Mouse (Mus musculus) embryo, embryonic 11 days (tissue): ENCODE data around the gene Ehmt2.
"Not testable (repeated sequence)": the region's sequence is repeated elsewhere in the genome, so short reads cannot be mapped to it uniquely, and the experiment has no call there.

Experiments
- DNase-seq: peaks from one replicate; pipeline ENCODE4 v3.0.0-alpha.2; 2015

Gene Ehmt2

DNA sequence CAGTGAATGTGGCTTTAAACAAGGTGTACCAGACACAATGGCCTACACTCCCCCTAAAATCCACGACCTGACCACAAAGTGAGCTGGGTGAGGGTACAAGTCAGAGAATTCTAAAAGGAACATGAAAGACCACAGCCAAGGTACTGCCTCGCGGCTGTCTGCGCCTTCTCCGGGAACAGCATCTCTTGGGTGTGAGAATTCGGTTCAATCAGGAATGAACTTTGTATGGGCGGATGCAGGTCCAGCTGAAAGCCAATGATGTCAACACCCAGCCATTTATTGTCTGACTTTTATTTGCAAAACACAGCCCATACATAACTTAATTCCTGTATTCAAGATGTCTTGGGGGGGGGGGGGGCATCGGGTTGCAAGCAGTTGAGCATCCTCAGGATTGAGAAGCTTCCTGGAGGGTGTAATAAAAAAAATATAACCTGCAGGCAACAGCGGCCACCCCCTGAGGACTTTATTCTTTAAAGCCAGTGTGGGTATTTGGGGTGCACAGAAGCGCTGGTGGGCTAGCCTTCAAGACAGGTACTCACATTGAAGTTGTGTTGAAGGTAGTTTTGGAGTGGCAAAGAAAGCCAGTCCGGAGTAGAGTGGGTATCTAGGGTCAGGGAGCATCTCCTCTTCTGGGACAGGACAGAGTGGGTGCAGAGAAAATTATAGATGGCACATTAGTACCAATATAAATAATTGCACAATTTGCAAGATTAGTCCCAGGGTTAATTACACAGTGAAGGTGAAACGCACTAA is 5.0 kb upstream of the Ehmt2 start:
- DNase-seq = no peak

DNA sequence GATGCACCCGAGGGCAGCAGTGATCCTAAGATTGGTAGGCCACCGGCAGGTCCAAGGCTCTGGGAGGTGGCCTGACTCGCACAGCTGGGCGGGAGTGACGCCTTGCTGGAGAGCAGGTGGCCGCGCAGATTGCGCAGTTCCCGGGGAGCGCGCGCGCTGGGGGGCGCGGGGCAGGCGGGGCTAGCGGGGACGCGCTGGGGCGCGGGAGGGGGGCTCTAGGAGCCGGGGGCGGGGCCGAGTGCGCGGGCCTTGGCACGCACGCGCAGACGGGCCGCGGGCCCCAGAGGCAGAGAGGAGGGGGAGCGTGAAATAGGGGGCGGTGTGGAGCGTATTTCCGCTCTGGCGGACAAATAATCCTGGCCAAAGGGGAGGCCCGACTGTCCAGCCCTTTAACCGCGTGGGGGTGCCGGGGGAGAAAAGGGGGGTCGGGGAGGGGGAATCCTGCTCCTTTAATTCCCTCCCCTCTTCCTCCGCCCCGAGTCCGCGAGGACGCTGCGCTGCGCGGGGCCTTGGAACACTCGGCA is 4.1 kb upstream of the Ehmt2 start:
- DNase-seq = peak; percentile 98

DNA sequence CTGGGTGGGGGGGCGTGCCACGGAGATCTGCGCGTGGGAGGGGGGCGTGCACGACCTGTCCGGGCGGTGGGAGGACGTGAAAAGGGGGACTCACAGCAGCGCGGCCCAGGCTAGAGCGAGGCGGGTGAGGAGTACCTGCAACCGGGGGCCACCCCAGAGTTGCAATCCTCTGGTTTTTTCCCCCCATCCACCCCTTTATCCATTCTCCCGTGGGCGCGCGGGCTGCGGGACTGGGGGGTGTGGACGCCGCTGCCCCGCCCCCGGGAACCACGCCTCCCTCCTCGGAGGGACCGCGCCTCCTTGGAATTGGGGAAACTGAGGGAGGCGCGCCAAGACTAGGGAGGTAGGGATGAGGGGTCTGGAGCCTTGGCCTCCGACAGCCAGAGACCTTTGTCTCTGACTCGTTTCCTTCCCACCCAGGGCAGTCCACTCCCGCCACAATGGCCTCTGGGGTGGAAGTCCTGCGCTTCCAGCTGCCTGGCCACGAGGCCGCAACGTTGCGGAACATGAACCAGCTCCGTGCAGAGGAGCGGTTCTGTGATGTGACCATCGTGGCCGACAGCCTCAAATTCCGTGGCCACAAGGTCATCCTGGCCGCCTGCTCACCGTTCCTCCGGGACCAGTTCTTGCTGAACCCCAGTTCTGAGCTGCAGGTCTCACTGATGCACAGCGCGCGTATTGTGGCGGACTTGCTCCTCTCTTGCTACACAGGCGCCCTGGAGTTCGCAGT is 3.3 kb upstream of the Ehmt2 start:
- DNase-seq = peak; percentile 63

DNA sequence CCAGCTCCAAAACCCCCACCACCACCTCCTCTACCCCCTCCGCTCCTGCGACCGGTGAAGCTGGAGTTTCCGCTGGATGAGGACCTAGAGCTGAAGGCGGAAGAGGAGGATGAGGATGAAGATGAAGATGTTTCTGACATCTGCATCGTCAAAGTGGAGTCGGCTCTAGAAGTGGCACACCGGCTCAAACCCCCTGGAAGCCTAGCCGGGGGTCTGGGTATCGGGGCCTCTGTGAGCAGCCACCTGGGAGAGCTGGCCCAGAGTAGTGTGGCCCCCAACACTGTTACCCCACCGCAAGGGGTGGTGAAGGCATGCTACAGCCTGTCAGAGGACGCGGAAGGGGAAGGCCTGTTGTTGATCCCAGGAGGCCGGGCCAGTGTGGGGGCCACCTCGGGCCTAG is 2.5 kb upstream of the Ehmt2 start:
- no peak for DNase-seq

DNA sequence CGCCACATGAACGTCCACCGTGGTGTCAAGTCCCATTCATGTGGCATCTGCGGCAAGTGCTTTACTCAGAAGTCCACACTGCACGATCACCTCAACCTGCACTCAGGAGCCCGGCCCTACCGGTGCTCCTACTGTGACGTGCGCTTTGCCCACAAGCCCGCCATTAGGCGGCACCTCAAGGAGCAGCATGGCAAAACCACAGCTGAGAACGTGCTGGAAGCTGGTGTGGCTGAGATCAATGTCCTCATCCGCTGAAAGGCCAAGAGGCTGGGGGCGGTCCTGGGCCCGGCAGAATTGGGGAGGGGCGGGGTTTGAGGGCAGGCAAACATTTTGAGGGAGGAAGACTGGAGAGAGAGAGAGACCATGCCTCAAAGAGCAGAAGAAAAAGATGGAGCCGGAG is 1.9 kb upstream of the Ehmt2 start:
- DNase-seq = no peak

DNA sequence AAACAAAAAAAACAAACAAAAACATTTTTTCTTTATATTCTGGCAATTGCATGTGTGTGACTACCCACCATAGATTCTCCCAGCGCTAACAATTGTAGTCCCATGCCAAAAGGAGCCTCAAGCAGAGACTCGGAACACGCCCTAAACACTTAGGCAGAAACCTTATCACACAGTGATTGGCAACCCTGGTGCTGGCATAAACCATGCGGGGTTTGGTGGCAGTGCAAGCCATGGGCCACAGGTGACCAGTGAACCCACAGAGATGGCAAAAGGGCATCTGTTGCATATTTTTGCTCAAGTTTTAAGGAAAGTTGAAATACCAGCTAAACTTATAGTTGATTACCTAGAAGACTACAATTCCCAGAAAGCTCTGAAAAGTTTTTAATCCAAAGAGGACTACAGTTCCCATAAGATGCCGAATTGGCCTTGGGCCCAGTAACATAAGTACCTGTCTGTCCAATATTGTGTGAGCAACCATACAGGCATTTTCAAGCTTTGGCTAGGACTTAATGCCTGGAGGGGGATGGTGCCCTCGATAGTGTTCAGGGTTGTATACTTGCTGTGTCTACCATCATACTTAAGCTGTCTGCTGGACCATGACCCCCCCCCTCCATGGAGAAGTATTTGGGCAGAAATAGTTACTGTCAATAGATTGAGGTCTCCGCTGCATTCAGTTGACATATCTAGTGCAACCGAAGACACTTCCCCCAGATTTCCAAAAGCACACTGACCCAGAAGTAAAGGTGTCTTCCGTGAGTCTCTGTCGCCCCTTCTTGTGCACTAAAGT is 703 bp upstream of the Ehmt2 start:
- DNase-seq = peak; percentile 36

DNA sequence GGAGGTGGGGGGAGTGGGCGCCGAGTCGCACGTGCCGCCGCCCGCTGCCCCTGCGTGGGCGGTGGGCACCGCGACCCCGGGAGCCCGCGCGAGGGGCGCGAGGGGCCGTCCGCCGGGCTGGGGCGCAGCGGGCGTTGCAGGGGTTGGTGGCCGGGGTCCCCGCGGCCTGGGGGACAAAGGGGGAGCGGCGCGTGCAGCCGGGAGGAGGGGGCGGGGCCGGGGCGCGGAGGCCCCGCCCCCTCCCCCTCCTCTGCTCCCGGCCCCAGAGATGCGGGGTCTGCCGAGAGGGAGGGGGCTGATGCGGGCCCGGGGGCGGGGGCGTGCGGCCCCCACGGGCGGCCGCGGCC is 410 bp downstream of the Ehmt2 start:
- DNase-seq = peak; percentile 77

DNA sequence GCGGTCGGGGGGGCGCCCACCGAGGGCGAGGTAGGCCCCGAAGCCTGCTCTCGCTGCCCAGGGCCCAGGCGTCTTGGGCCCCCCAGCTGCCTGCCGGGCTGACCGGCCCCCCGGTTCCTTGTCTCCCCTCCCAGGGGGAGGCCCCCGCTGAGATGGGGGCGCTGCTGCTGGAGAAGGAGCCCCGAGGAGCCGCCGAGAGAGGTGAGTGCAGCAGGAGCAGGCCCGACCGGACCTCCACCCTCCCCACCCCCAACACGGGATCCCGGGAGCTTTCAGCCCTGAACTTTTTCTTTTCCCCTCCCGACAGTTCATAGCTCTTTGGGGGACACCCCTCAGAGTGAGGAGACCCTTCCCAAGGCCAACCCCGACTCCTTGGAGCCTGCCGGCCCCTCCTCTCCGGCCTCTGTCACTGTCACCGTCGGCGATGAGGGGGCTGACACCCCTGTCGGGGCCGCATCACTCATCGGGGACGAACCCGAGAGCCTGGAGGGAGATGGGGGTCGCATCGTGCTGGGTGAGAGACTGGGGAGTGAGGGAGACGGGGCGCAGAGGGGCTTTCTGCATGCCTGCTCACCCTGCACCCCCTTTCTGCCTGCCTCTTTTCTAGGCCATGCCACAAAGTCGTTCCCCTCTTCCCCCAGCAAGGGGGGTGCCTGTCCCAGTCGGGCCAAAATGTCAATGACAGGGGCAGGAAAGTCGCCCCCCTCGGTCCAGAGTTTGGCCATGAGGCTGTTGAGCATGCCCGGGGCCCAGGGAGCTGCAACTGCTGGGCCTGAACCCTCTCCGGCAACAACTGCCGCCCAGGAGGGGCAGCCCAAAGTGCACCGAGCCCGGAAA is 1.0 kb downstream of the Ehmt2 start:
- DNase-seq = peak; percentile 47

DNA sequence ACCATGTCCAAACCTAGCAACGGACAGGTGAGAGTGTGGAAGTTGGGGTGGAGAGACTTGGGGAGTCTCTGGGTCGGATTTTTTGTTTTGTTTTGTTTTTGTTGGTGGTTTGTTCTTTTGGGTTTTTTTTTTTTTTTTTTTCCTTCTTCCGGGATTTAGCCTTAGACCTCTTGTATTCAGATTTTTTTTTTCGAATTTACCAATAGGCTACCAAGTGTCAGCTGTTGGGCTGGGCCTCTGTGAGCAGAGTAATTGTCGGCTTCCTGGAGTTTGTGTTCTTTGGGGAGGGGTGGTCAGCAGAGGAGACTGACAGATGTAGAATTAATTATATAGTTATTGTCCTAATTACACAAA is 1.6 kb downstream of the Ehmt2 start:
- peak; percentile 30 for DNase-seq

DNA sequence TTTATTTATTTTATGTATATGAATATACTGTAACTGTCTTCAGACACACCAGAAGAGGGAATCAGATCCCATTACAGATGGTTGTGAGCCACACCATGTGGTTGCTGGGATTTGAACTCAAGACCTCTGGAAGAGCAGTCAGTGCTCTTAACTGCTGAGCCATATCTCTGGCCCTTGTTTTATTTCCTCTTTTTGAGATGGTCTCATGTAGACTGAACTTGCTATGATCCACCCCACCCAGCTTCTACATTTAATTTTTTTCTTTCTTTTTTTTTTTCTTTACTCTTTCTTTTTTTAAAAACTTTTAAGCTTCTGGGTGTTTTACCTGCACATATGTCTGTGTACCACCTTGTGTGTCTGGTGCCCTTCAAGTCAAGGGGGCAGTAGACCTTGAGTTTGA is 2.6 kb downstream of the Ehmt2 start:
- not testable (repeated sequence) for DNase-seq

DNA sequence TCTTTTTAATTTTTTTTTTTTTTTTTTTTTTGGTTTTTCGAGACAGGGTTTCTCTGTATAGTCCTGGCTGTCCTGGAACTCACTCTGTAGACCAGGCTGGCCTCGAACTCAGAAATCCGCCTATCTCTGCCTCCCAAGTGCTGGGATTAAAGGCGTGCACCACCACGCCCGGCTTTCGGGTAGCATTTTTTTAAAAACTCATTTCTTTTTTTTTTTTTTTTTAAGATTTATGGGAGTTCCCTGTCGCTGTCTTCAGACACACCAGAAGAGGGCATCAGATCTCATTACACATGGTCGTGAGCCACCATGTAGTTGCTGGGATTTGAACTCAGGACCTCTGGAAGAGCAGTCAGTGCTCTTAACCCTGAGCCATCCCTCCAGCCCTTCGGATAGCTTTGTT is 3.7 kb downstream of the Ehmt2 start:
- DNase-seq = not testable (repeated sequence)

DNA sequence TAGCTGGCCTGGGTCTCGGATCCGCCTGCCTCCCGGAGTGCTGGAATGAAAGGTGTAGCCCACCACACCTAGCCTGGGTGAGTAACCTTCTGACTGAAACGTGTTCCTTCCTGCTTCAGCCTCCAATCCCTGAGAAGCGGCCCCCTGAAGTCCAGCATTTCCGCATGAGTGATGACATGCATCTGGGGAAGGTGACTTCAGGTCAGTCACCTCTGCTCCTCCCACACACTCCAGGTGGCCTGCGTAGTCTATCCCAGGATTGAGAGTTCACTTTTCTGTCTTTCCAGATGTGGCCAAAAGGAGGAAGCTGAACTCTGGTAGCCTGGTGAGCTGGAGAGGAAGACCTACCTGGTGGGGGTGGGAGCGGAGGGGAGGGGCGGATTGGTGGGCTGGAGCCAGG is 4.6 kb downstream of the Ehmt2 start:
- no peak for DNase-seq

DNA sequence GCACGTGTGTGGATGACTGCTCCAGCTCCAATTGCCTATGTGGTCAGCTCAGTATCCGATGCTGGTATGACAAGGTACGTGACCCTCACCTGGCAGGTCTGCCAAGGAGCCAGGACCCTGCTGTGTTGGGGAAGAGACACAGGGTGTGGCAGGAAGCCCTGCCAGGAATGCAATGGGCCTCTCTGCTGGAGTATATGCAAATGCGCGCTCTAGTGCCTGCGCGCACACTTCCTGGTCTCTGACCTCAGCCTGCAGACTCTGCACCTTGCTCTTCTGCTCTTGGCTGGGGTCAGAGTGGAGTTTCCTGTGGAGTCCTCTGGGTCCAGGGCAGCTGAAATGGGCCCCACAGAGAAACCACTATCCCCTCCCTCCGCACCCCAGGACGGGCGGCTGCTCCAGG is 12.7 kb downstream of the Ehmt2 start:
- DNase-seq = no peak

DNA sequence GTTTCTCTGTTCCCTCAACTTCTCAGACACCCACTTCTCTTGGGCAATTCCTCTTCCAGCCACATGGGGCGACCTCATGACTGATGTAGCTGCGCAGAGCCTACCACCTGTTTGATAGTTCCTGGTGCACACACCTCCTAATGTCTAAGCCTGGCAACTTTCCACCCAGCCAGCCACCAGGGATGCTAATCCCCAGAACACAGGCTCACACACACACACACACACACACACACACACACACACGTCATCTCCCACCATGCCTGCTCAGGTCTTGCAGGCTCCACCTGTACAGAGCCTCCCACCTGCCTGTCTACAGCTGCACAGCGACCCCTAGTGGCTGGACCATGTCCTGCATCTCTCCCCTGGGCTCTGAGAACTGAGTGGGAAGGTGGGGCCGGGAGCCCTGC is 13.7 kb downstream of the Ehmt2 start:
- peak; percentile 73 for DNase-seq

DNA sequence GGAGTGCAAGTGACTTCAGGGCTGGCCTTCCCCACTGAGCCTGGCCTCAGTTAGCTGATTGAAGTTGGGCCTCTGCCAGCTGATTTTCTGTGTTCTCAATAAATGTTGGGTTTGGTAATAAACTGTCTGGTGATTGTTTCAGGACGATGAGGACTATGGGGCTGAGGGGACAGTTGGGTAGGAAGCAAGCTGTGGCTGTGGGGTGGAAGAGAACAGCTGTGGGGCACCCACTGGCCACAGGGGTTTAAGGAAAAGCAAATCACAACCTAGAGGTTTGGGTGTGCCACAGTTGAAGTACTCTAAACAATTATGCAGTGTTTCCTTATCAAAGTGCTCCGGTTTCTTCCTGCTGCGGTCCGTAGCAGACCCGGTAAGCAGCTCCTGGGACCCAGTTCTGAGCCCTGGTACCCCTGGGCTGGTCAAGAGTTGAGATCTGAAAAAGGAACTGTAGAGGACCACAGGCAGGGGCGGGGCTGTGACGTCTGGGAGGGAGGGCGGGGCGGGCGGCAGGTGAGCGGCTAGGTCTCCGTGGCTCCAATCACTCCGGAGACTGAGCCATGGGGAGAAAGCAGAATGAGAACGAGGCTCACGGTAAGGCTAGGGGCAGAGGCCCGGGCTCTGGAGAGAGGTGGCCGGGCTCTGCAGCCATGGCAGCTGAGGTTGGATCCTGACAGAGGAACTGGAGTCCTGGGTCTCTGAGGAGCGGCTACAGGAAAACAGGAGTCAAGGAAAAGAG is 15.8 kb downstream of the Ehmt2 start, which contains the start of gene Slc44a4:
Slc44a4 (plus strand) TSS at position 537 of the 736 bp plus-strand sequence.
- DNase-seq = no peak

DNA sequence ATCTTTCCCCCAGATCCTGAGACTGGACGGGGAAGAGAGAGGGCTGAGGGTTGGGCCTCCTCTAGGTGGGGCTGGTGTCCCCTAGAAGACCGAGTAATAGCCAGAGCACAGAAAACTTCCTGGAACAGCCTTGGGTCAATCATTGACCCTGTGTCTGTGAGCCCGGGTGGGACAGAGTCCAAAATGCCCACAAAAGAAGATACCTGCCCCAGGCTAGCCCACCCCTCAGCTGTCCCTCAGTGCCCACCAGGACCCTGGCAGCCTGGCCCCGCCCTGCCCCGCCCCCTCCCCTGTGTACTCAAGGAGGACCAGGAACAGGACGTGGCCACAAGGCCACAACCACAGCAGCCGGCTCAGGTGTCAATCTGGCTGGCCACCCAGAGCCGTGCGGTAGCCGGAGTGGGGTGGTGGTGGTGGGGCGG is 17.2 kb downstream of the Ehmt2 start:
- peak; percentile 65 for DNase-seq

DNA sequence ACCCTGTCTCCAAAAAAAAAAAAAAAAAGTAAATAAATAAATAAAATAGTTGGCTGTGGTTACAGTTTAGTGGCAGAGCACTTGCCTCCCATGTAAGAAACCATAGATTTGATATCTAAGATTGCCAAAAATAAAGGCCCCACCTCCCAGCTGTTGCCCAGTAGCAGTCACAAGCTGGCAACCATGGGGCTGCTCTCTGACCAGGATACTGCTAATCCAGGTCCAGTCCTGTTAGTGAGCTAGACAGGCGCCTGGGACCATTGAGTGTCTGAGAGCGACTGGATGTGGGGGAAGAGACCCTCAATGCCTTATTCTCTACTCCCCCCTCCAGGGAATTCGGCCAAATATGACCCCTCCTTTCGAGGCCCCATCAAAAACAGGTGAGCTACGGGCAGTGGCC is 18.0 kb downstream of the Ehmt2 start:
- DNase-seq = no peak

DNA sequence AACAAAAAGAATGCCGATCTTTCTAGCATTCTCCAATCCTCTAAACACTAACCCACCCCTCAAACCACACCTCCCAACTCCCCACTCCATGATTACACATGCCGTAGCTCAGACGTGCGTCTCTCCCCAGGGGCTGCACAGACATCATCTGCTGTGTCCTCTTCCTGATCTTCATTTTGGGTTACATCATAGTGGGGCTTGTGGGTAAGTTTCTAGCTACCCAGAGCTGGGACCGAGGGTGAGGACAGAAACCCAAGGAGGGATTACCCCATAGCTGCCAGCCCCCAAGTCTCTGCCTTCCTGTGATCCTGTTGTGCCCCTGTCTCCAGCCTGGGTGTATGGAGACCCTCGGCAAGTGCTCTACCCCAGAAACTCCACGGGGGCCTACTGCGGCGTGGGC is 18.9 kb downstream of the Ehmt2 start:
- DNase-seq = no peak

DNA sequence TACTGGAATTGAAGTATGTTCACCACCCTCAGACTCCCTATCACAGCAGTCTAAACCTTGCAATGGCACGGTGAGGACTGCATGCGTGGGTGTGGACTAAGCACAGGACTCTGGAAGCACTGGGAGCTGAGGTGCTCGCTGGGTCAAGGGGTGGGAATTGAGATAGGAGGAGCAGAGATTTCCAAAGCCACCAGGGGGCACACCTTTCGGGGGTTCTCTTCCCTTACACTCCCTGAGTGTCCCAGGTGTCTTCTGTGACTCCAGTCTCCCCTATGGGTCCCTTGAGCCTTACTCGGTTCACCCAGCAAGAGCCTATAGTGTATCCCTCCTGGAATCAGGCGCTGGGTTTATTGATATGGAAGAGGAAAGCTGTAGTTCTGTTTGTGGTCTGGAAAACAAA is 24.7 kb downstream of the Ehmt2 start:
- no peak for DNase-seq

DNA sequence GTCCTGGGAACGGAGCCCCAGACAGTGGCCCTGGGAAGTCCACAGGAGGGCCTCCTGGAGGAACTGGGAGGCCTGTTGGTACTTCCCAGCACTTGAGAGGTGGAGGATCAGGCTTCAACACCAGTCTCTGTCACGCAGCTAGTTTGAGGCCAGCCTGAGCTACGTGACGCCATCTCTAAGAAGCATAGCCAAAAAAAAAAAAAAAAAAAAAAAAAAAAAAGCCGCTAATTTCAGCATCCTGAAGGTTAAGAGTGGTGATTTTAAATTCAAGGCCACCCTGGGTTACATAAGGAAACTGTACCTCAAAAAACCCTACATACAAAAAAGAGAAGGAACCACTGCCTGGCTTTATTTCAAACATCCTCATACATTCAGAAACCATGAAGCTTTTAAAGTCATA is 26.0 kb downstream of the Ehmt2 start:
- DNase-seq = no peak

DNA sequence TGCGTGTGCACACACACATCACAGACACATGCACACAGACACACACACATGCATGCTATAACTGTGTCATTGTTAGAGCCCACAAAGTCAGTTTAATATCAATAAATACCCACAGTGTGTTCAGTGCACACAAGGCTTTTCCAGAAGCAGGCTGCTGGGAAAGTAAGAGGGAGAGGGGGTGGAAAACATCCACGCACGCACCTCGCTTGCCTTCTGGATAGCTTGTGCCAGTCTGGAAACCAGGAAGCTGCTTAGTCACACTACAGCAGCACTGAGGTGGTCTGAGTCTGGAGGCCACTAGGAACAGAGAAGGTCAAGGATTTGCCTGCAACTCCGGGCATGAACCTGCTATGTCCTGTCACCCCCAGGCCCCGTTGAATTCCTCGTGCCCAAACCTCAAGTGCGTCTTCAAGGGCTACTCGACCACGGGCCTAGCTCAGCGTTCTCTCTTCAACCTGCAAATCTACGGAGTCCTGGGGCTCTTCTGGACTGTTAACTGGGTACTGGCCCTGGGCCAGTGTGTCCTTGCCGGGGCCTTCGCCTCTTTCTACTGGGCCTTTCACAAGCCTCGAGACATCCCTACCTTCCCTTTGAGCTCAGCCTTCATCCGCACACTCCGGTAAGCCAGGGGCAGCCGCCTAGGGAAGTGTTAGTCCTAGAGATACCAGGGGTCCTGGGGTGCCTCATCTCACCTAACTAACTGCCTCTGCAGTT is 29.2 kb downstream of the Ehmt2 start:
- DNase-seq = no peak
